Mouse (Mus musculus) kidney, embryonic 16.5 days (tissue): ENCODE results near the gene Traf7. TPM values are rescaled to one million over a fixed set of nuclear protein-coding genes. Genes with fewer than 3 reads are reported as not detected.
A peak's percentile ranks its signal among the peaks of the same experiment; 100 is the strongest.

ENCODE experiments used
- ATAC-seq: fragments of 200-750 bp; cut with Nextera tagmentation; 2 replicates; pipeline ENCODE4 v1.8.0; 2017; ENCODE audit warnings: moderate TSS enrichment; ENCODE audit not compliant: low FRiP score, low TSS enrichment
- H3K27ac ChIP-seq: fragments of 300-500 bp; sonication (generic); 2 replicates; pipeline ENCODE4 v1.5.1; 2014; ENCODE audit warnings: low read length
- H3K27me3 ChIP-seq: fragments of 300-500 bp; sonication (generic); 2 replicates; pipeline ENCODE4 v1.6.1; 2014; ENCODE audit warnings: low read length, control low read depth, mixed read lengths; ENCODE audit not compliant: insufficient read depth
- H3K36me3 ChIP-seq: fragments of 300-500 bp; sonication (generic); 2 replicates; pipeline ENCODE4 v1.6.1; 2014; ENCODE audit warnings: low read length, control low read depth, mixed read lengths; ENCODE audit not compliant: insufficient read depth
- H3K4me1 ChIP-seq: fragments of 300-500 bp; sonication (generic); 2 replicates; pipeline ENCODE4 v1.6.1; 2014; ENCODE audit warnings: low read length, control low read depth, mixed read lengths; ENCODE audit not compliant: insufficient read depth
- H3K4me2 ChIP-seq: fragments of 300-500 bp; sonication (generic); replicated peaks from 2 replicates; pipeline ENCODE4 v1.6.1; 2014; ENCODE audit warnings: low read depth, low read length
- H3K4me3 ChIP-seq: fragments of 300-500 bp; sonication (generic); 2 replicates; pipeline ENCODE4 v1.5.1; 2014; ENCODE audit warnings: mild to moderate bottlenecking, low read length
- H3K9ac ChIP-seq: fragments of 300-500 bp; sonication (generic); replicated peaks from 2 replicates; pipeline ENCODE4 v1.6.1; 2014; ENCODE audit warnings: low read length
- H3K9me3 ChIP-seq: fragments of 300-500 bp; sonication (generic); 2 replicates; pipeline ENCODE4 v1.6.1; 2016; ENCODE audit warnings: low read length, control low read depth
- WGBS: fragments of 180-500 bp; shearing (Covaris S2); extraction: QIAGEN DNeasy Blood & Tissue Kit; methylation state at CpG from one replicate; pipeline ENCODE4 v1.1.7; 2014; 5-methylcytosine and 5-hydroxymethylcytosine counted together
- polyA plus RNA-seq: library from polyadenylated mRNA; unstranded; fragments of >200 nt; fragmentation: Nextera tagmentation; extraction: Ambion mirVana; gene quantifications from 2 replicates; pipeline ENCODE4 v1.2.1, GENCODE M21; 2015

Traf7 gene
- polyA plus RNA-seq, 1 experiment from 2014 or later: 113 TPM

DNA sequence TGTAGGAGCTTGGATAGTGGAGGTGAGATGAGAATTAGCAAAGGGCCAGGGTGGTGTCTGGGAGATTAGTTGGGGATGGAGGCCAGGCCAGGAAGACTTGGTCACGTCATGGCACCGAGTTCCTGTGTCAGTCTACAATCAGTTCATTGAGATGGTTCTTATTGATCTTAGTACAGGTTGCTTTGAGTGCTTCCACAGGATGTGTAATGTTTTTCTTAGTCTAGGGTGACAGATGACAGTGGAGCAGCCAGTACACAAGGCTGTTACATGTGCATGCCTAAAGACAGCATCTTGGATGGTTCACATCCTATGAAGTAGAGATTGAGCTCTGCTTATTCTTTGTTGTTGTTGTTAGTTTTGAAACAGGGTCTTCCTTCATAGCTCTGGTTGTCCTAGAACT, 33.9 kb upstream of the Traf7 start:
- H3K9ac ChIP-seq: no peak overlapping the region
- no peaks in the 10 kb centered on the region for H3K9me3 ChIP-seq
- no peak overlapping the region for H3K4me3 ChIP-seq
- no peak overlapping the region for H3K27ac ChIP-seq
- 87% methylated on average over 2 of the region's 2 CpGs for WGBS
- no peak overlapping the region for H3K4me2 ChIP-seq
- no peaks in the 10 kb centered on the region for H3K27me3 ChIP-seq
- ATAC-seq: no peak
- H3K4me1 ChIP-seq: peaks cover 20% of the 10 kb centered on the region
- peaks cover 14% of the 10 kb centered on the region; the same call in 1 of the 2 replicates for H3K36me3 ChIP-seq

DNA sequence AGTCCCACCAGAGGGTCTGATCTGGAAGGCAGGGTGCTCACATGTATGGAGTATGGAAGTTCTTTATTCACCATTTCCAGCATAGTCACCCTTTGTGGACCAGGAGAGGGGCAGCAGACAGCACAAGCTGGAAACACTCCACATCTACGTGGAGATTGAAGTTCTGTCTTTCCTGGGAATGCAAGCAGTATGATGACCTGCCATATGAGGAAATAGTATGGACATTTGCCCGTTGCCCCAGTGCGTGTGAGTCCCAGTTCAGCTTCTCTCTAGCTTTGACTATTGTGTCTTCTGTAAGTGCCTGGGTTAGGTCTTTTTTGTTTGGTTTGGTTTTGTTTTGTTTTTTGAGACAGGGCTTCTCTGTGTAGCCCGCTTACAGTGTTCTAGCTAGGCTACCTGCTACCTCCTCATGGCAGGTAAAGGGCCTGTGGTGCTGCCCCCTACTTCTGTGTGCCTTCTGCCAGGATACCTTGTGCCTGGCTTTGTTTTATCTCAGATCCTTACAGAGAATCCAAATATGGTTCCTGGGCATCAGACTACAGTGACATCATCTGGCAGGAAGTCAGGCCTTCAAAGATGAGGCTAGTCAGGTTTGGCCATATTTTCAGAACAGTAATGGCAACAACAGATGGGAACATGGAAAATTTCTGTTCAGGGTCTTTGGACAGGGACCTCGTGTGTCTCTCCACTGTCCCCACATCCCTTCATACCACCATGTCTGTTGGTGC, 32.7 kb upstream of the Traf7 start:
- no peaks in the 10 kb centered on the region for H3K27me3 ChIP-seq
- 88% methylated on average over 5 of the region's 5 CpGs for WGBS
- ATAC-seq: no peak
- H3K4me1 ChIP-seq: peaks cover 20% of the 10 kb centered on the region
- H3K36me3 ChIP-seq: peaks cover 6% of the 10 kb centered on the region; the same call in 1 of the 2 replicates
- H3K9me3 ChIP-seq: no peaks in the 10 kb centered on the region
- no peak overlapping the region for H3K9ac ChIP-seq
- H3K4me3 ChIP-seq: no peak overlapping the region
- H3K27ac ChIP-seq: no peak overlapping the region
- H3K4me2 ChIP-seq: no peak overlapping the region

DNA sequence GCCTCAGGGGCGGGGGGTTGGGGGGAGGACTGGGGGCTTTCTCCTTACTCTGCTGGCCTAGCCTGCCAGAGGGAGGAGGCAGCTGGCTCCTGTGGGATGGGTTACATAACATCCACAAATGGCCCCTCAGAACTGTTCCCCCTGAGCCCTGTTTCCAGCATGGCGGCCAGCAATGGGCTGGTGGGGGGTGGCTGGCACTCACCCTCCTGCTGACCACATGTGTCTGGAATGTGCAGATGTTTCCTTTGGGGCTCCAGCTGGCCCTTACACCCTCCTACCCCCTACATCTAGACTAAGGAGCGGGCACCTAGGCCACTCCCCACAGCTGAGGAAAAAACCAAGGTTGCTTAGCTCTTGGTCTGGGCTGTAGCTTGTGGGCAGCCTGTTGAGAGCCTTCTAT, 31.4 kb upstream of the Traf7 start:
- 69% methylated on average over 3 of the region's 3 CpGs for WGBS
- Histone ChIP-seq H3K27ac (peak overlapping the region; percentile 92), H3K9me3 (no peaks in the 10 kb centered on the region), H3K27me3 (no peaks in the 10 kb centered on the region), H3K4me3 (no peak overlapping the region), H3K4me2 (0 out of 2 replicates have a peak overlapping the region, but pooled peaks have one; percentile 1), H3K9ac (no peak overlapping the region; the same call in 1 of the 2 replicates), H3K4me1 (peaks cover 20% of the 10 kb centered on the region), H3K36me3 (no peaks in the 10 kb centered on the region)
- peak; percentile 68 for ATAC-seq

DNA sequence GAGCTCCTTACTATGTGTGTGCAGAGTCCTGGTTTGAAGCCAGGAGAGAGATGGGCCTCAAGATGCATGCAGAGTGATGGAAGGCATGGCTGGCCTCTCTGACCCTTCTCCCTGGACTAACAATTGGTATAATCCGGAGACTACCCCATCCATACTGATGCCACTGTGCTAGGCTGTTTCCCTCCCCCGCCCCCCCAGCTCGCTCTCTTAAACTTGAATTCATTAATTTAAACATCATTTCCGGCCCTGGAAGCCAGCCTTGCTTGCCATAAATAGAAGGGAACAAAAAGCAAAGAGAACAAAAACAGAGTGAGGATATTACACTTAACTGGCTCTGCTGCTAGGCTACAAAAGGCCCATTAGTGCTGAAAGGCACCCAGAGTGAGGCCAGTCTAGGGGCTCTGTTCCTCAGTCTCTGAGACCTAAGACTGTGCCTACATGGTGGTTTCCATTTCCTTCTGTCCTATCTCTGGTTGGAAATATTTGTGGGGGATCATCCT, 30.9 kb upstream of the Traf7 start:
- no peaks in the 10 kb centered on the region for H3K27me3 ChIP-seq
- H3K36me3 ChIP-seq: no peaks in the 10 kb centered on the region
- 0 out of 2 replicates have a peak overlapping the region, but pooled peaks have one; percentile 1 for H3K4me2 ChIP-seq
- WGBS: 40% methylated on average over 4 of the region's 4 CpGs
- H3K9ac ChIP-seq: no peak overlapping the region; the same call in 1 of the 2 replicates
- ATAC-seq: peak; percentile 72; the same call in 1 of the 2 replicates
- H3K27ac ChIP-seq: peak overlapping the region; percentile 92
- no peaks in the 10 kb centered on the region for H3K9me3 ChIP-seq
- peaks cover 20% of the 10 kb centered on the region for H3K4me1 ChIP-seq
- H3K4me3 ChIP-seq: no peak overlapping the region

DNA sequence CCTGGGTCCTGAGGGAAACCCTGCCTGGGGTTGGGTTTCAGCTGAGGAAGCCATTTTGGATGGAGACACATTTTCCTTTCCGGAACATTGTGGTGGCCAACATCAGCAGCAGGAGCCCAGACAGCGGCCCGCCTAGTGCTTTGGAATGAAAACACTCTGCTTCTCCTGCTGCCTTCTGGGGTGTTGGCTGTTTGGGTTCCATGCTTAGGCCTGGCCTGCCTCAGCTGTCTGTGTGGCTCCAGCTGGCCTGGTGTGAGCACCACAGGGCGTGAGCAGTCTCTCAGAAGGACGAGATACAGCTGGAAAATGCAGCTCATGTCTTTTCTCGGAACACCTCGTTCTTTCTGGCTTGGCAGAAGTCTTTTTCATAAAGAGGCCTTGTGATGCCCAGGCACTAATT, 29.4 kb upstream of the Traf7 start:
- H3K36me3 ChIP-seq: no peaks in the 10 kb centered on the region
- H3K27me3 ChIP-seq: no peaks in the 10 kb centered on the region
- no peak for ATAC-seq
- no peaks in the 10 kb centered on the region for H3K9me3 ChIP-seq
- H3K9ac ChIP-seq: no peak overlapping the region
- no peak overlapping the region for H3K27ac ChIP-seq
- WGBS: 85% methylated on average over 7 of the region's 7 CpGs
- no peak overlapping the region for H3K4me3 ChIP-seq
- H3K4me2 ChIP-seq: no peak overlapping the region
- H3K4me1 ChIP-seq: peaks cover 22% of the 10 kb centered on the region

DNA sequence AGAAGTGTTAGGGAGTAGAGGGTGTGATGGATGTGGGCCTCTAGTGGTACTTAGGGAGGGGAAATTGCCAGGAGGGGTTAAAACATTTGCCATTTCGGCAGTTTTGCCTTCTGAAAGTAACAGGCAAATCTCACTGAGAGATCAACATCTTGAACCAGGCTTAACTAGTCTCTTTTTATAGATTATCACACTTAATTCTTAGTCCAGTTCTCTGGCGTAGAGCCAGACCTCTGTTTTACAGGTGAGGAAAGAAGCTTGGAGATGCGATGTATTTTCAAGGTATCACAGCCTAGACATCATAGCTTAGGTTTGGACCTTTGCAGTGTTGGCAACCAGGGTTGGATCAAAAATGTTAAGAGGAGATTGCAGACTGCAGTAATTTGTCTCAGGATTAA, 23.3 kb upstream of the Traf7 start:
- Histone ChIP-seq H3K27me3 (no peaks in the 10 kb centered on the region), H3K27ac (peak overlapping the region; percentile 81), H3K4me2 (peak overlapping the region; percentile 81), H3K9me3 (no peaks in the 10 kb centered on the region), H3K4me3 (peak overlapping the region; percentile 67), H3K4me1 (peaks cover 17% of the 10 kb centered on the region), H3K9ac (peak overlapping the region; percentile 89), H3K36me3 (no peaks in the 10 kb centered on the region)
- no peak for ATAC-seq
- WGBS: 49% methylated on average over 3 of the region's 3 CpGs

DNA sequence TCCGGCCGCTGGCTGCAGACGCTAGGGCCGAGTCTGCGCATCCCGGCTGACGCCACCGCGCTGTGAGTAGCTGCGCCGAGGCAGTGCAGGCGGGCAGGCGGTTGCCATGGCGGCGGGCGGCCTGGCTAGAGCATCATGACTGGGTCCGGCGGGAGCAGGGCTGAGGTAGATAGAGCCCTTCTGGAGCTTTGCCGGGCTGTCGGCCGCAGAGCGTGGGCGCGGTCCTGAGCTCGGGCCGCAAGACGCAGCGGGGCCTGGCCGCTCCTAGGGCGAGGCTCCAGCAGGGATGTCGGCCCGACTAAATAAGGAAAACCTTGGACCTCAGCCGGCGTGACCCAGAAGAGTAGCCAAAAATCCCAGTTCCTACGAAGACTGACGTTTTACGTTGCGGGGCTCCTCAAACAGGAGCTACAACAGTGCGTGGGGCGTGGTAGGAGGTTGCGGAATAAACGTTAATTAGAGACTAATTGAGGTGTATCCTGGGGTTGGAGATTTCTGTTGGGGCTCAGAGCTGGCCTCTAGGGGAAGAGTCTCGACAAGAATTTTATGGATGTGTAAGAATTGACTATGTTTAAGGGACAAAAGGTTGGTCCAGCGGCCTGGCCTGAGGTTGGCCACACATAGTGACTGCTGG, 22.8 kb upstream of the Traf7 start:
- Histone ChIP-seq H3K4me1 (peaks cover 17% of the 10 kb centered on the region), H3K4me3 (peak overlapping the region; percentile 67)
- peak; percentile 82 for ATAC-seq

DNA sequence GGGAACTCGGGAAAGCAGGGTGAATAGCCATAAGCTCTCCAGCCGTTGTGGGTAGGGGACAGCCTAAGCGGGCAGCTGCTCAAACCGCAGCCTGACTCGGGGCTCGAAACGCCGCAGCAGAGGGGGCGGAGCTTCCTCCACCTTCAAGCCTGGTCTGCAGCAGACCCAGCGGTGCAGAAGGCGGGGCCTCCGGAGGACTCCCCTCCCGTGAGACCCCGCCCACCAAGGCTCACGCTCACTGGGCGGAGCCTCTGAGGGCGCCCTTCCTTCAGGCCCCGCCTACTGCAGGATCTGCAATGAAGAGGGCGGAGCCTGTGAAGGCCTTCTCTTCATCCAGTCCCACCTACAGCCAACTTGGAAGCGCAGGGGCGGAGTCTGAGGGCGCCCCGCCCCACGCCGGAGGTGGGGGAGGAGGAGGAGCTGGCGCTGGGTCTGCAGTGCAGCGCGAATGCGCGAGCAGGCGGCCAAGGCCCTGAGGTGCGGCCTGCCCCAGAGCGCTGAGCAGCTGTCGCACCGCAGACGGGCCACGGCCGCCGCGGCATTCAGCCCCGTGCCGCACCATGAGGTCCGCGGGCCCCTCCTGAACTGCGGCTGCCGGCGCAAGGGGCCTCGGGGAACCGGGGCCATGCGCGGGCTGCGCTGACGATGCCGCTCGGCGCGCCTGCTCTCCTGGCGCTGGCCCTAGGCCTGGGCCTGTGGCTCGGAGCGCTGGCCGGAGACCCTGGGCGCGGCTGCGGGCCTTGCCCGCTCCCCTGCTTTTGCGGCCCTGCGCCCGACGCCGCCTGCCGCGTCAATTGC, 22.1 kb upstream of the Traf7 start, which contains the start of gene Pkd1:
Pkd1 (plus strand) TSS at position 217 of the 798 bp plus-strand sequence.
- H3K27me3 ChIP-seq: no peaks in the 10 kb centered on the region
- peak; percentile 96 for ATAC-seq
- peak within 1 kb of the TSS; percentile 81 for H3K27ac ChIP-seq
- no peaks in the 10 kb centered on the region for H3K9me3 ChIP-seq
- peak within 1 kb of the TSS; percentile 89 for H3K9ac ChIP-seq
- WGBS: under 1% methylated on average over 67 of the region's 72 CpGs
- peak within 1 kb of the TSS; percentile 67 for H3K4me3 ChIP-seq
- no peaks in the 10 kb centered on the region for H3K36me3 ChIP-seq
- peak within 1 kb of the TSS; percentile 81 for H3K4me2 ChIP-seq
- peaks cover 17% of the 10 kb centered on the region for H3K4me1 ChIP-seq

More for the DNA sequence above, 22.8 kb upstream of the Traf7 start:
- Histone ChIP-seq H3K27me3 (no peaks in the 10 kb centered on the region), H3K27ac (peak overlapping the region; percentile 81), H3K4me2 (peak overlapping the region; percentile 81), H3K9me3 (no peaks in the 10 kb centered on the region), H3K36me3 (no peaks in the 10 kb centered on the region), H3K9ac (peak overlapping the region; percentile 89)
- under 1% methylated on average over 44 of the region's 44 CpGs for WGBS

DNA sequence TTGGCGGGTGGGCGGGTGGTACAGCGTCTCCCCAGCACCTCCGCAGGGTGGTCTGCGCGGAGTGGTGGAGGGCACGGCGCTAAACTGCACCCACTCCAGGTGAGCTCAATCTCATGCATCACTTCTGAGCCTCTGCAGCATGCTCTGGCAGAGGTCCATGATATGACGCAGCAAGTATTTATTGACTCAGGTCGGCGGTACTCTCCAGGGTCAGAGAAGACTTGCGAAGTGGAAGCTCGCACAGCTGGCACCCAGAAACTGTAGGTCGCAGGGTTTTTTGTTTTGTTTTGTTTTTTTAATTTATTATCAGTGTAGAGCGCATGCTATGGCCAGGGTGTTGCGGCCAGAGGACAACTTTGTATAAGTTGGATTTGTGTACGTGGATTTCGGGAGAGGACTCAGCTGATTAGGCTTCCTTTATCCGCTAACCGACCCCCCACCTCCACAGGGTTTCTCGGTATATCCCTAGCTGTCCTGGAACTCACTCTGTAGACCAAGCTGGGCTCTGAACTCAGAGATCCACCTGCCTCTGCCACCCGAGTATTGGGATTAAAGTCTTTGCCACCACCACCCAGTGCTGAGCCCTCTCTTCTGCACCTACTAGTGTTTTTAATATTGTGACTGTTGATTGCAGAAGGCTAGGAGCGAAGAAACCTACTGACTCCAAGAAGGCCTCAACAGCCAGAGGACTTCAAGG, 21.3 kb upstream of the Traf7 start:
- WGBS: 4% methylated on average over 23 of the region's 23 CpGs
- Histone ChIP-seq H3K27me3 (no peaks in the 10 kb centered on the region), H3K36me3 (no peaks in the 10 kb centered on the region), H3K27ac (peak overlapping the region; percentile 73), H3K4me3 (peak overlapping the region; percentile 67), H3K9ac (peak overlapping the region; percentile 67), H3K4me2 (peak overlapping the region; percentile 81), H3K4me1 (peaks cover 17% of the 10 kb centered on the region), H3K9me3 (no peaks in the 10 kb centered on the region)
- ATAC-seq: peak; percentile 18
